Mouse (Mus musculus) bone marrow macrophage, adult 2 months (primary cell): ENCODE results near the gene Cidec.
A peak's percentile ranks its signal among the peaks of the same experiment; 100 is the strongest.

ENCODE experiments used
- CTCF ChIP-seq: IDR thresholded peaks from 2 replicates; pipeline ENCODE4 v1.5.1; 2012; ENCODE audit warnings: low read depth, mild to moderate bottlenecking, low read length, moderate library complexity
- POLR2A ChIP-seq: IDR thresholded peaks from 2 replicates; pipeline ENCODE4 v1.6.1; 2012; ENCODE audit warnings: mild to moderate bottlenecking, low read depth, low read length, borderline replicate concordance

GRCm38 (mm10) chr6:113427397-113427796, 8.2 kb downstream of the Cidec start:
- TF ChIP-seq POLR2A, result no peak
- TF ChIP-seq CTCF, result peak; percentile 35; the same call in 1 of the 2 replicates
